Mouse (Mus musculus) right cerebral cortex, postnatal 14 days (tissue): Measurements from ENCODE around the gene Sptbn2.
A peak's percentile ranks its signal among the peaks of the same experiment; 100 is the strongest.

ENCODE experiments used
- DNase-seq: peaks from one replicate; pipeline ENCODE4 v3.0.0; 2022

Sptbn2 gene

DNA sequence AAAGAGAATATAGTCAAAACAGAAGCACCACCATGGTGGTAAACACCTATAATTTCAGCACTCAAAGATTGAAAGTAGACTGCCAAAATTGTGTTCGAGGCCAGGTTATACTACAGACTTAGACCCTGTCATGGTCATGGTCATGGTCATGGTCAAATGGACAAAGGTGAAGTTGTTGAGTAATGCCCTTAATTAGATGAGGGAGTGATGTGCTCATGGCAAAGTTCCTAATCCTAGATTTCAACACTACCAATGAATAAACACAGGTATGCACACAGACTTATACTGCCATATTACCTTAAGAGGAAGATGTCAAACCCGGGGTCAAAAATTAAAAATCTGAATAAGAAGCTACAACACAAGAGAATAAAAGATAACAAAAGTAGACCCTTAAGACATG is 75.3 kb downstream of the Sptbn2 start:
- DNase-seq: no peak

GRCm38 (mm10) chr19:4793281-4793830 is 82.4 kb downstream of the Sptbn2 start:
- no peak for DNase-seq

- peak; percentile 95 for DNase-seq
These were observed 83.0 kb downstream of the Sptbn2 start, which contains the start of gene Rbm4 for GRCm38 (mm10) chr19:4793831-4794422. Gene Rbm4 (minus strand): TSS chr19:4793901.

- no peak for DNase-seq
These were observed 85.0 kb downstream of the Sptbn2 start for GRCm38 (mm10) chr19:4795929-4796328.

DNA sequence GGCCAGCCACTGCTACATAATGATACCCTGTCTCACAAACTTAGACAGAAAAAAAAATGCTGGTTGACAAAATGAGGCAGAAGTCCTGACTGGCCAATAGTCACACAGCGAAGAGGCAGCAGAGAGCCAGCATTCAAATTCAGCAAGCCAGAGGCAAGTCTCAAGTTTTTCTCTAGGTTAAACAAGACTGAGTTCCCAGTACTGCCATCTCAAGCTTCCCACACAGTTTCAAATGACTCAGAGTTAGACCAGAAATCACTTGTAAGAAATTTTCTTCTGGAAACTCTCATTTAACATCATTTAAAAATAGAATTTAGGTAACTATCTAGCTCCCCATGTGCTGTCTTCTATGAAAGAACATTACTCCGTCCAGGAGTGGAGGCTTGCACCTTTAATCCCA is 86.9 kb downstream of the Sptbn2 start:
- DNase-seq: no peak

- no peak for DNase-seq
These were observed 88.1 kb downstream of the Sptbn2 start for GRCm38 (mm10) chr19:4799083-4799482.
